Mouse (Mus musculus) erythroblast, embryonic 14.5 days (primary cell): ENCODE results near the gene Smim4. TPM values are rescaled to one million over a fixed set of nuclear protein-coding genes. Genes with fewer than 3 reads are reported as not detected.

ENCODE experiments used
- H3K27me3 ChIP-seq: 2 replicates; pipeline ENCODE4 v1.6.1; 2012; ENCODE audit warnings: inconsistent platforms; ENCODE audit not compliant: control insufficient read depth
- H3K36me3 ChIP-seq: 2 replicates; pipeline ENCODE4 v1.6.1; 2012; ENCODE audit warnings: mild to moderate bottlenecking, inconsistent platforms; ENCODE audit not compliant: control insufficient read depth
- H3K4me1 ChIP-seq: 2 replicates; pipeline ENCODE4 v1.6.1; 2012; ENCODE audit warnings: inconsistent platforms; ENCODE audit not compliant: control insufficient read depth
- H3K4me3 ChIP-seq: replicated peaks from 2 replicates; pipeline ENCODE3; 2012; ENCODE audit warnings: moderate library complexity, mild to moderate bottlenecking, inconsistent platforms
- H3K9me3 ChIP-seq: 2 replicates; pipeline ENCODE4 v1.6.1; 2012; ENCODE audit warnings: low read length, inconsistent platforms, mixed read lengths; ENCODE audit not compliant: control insufficient read depth
- GATA1 ChIP-seq: IDR thresholded peaks from 2 replicates; pipeline ENCODE4 v1.6.1; 2012; ENCODE audit warnings: low read length, inconsistent platforms, mixed read lengths
- TAL1 ChIP-seq: IDR thresholded peaks from 3 replicates; pipeline ENCODE4 v1.6.1; 2012; ENCODE audit warnings: low read length, inconsistent platforms, mixed read lengths
- polyA plus RNA-seq: library from polyadenylated mRNA; stranded (reverse); fragments of >175 nt; gene quantifications from 2 replicates; pipeline ENCODE4 v1.2.3, GENCODE M21; 2012

Gene Smim4
- polyA plus RNA-seq, 1 experiment, result 9.0 TPM

DNA sequence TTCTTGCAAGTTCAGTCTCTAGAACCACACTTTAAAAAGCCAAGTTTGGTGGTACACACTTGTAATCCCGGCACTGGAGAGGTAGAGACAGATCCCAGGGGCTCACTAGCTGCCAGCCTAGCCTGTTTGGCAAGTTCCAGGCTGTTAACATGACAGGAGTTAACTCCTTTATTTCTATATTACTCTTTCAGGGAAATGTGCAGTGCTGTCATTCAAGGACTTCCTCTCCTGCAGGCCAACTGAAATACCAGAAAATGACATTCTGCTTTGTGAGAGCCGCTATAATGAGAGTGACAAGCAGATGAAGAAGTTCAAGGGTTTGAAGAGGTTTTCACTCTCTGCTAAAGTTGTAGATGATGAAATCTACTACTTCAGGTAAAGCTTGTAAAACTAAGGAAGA, 23.6 kb downstream of the Smim4 start:
- Histone ChIP-seq H3K36me3 (peaks cover 93% of the 10 kb centered on the region), H3K27me3 (no peaks in the 10 kb centered on the region), H3K9me3 (no peaks in the 10 kb centered on the region), H3K4me1 (peaks cover 15% of the 10 kb centered on the region), H3K4me3 (no peak overlapping the region)
- no peak for TF ChIP-seq GATA1
- no peak for TF ChIP-seq TAL1

DNA sequence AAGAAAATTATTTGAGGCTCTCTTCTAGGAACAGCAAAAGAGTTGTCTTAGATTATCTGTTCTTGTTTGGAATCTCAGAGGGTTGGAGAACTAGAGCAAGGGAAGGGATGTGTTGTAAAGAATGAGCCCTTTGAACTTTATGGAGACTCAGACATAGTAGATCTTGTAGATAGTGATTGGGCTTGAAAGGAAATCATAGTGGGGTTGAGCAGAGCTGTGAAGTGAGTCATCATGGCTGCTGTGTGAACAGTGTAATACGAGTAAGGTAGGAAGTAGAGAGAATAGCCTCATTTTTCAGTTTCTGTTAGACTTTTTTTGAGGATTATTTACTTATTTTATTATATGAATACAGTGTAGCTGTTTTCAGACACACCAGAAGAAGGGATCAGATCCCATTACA, 38.8 kb downstream of the Smim4 start:
- H3K27me3 ChIP-seq, result no peaks in the 10 kb centered on the region
- H3K4me1 ChIP-seq, result peaks cover 18% of the 10 kb centered on the region
- no peaks in the 10 kb centered on the region for H3K9me3 ChIP-seq
- no peak overlapping the region for H3K4me3 ChIP-seq
- H3K36me3 ChIP-seq, result peaks cover 95% of the 10 kb centered on the region
- TF ChIP-seq GATA1, result no peak
- no peak for TF ChIP-seq TAL1

DNA sequence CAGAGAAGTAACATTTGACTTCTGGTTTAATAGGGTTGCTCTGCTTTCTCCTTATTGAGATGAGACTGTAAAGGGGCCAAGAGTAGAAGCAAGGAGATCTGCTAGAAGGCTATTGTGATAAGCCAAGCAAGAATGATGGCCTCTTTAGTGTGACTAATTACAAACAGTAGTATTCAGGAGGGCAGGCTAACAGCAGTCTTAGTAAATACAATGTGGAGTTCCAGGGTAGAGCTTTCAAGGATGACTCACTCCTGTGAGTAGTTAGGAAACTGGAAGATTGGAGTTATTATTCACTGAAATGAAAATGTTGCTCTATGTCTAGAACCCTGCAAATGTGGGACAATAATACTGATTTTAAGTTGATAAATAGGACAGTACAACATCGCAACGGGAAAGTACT, 40.2 kb downstream of the Smim4 start:
- Histone ChIP-seq H3K4me3 (no peak overlapping the region), H3K9me3 (no peaks in the 10 kb centered on the region), H3K27me3 (no peaks in the 10 kb centered on the region), H3K36me3 (peaks cover 98% of the 10 kb centered on the region), H3K4me1 (peaks cover 11% of the 10 kb centered on the region)
- TF ChIP-seq GATA1 (no peak), TAL1 (no peak)

DNA sequence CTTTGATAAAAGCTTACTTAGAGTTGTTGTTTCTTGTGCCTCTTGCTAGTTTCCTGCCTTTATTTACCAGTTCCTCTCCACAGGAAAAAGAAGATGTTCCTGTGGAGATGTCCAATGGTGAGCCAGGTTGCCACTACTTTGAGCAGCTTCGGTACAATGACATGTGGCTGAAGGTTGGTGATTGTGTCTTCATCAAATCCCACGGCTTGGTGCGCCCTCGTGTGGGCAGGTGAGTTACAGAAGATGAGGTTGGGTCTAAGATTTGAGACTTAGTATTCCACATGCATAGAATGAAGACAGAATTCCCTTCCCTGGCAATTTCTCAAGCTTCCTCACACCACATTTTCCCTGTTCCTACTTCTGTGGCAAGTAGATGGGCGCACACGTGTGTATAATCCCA, 41.3 kb downstream of the Smim4 start:
- Histone ChIP-seq H3K4me1 (peaks cover 1% of the 10 kb centered on the region), H3K27me3 (no peaks in the 10 kb centered on the region), H3K9me3 (no peaks in the 10 kb centered on the region), H3K36me3 (peaks cover 98% of the 10 kb centered on the region), H3K4me3 (no peak overlapping the region)
- TF ChIP-seq GATA1 (no peak), TAL1 (no peak)

DNA sequence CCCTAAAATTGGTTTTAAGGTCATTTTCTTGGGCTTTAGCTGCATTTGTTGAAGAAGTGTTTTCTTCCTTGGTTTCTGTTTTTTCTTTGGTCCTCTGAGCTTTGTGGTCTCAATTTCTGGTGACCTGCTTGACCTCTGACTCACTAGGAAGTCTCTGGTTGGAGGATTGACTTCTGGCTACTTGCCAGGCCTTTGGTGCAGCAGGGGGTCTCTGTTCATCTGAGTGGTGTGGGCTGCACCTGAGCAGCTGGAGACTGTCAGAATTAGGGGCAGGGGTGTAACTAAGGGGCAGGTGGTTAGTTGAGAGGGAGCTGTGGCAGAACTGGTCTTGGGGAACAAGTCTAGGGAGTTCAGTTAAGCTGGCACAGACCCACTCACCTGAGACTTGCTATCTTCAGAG, 47.6 kb downstream of the Smim4 start:
- H3K4me3 ChIP-seq, result no peak overlapping the region
- peaks cover 38% of the 10 kb centered on the region for H3K4me1 ChIP-seq
- H3K9me3 ChIP-seq, result no peaks in the 10 kb centered on the region
- no peaks in the 10 kb centered on the region for H3K27me3 ChIP-seq
- TF ChIP-seq TAL1 (no peak), GATA1 (no peak)
- H3K36me3 ChIP-seq, result peaks cover 88% of the 10 kb centered on the region

DNA sequence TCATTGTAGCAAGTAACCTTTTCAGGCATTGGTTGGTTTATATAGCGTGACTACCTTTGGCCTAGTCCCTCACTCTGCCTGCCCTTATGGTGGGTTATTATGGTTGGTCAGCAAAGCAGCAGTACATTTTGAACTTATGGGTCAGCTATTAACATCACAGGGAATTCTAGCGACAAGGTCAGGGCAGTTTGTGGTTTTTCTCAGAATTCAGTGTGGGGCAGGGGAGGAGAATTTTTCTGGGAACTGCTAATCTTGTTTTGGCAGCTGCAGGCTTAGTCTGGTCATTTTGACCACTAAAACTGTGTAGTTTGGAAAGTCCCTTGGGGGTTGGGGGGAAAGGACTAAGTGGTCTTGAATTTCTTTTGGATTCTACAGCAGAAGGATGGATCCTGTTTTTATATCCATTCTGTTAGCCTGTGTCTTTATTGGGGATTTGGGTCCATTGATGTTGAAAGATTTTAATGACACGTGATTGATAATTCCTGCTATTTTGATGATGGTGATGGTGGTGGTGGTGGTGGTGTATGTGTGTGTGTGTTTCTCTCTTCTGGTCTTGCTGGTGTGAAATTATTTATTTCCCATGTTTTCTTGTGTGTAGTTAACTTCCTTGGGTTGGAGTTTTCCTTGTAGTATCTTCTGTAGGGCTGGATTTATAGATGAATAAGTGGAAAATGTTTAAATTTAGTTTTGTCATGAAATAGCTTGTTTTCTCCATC, 49.3 kb downstream of the Smim4 start:
- H3K27me3 ChIP-seq, result no peaks in the 10 kb centered on the region
- no peak for TF ChIP-seq GATA1
- TF ChIP-seq TAL1, result 0 out of 3 replicates have a peak, but pooled peaks have one; percentile 5
- H3K36me3 ChIP-seq, result peaks cover 88% of the 10 kb centered on the region
- H3K4me3 ChIP-seq, result peak overlapping the region; percentile 14
- no peaks in the 10 kb centered on the region for H3K9me3 ChIP-seq
- peaks cover 38% of the 10 kb centered on the region for H3K4me1 ChIP-seq

DNA sequence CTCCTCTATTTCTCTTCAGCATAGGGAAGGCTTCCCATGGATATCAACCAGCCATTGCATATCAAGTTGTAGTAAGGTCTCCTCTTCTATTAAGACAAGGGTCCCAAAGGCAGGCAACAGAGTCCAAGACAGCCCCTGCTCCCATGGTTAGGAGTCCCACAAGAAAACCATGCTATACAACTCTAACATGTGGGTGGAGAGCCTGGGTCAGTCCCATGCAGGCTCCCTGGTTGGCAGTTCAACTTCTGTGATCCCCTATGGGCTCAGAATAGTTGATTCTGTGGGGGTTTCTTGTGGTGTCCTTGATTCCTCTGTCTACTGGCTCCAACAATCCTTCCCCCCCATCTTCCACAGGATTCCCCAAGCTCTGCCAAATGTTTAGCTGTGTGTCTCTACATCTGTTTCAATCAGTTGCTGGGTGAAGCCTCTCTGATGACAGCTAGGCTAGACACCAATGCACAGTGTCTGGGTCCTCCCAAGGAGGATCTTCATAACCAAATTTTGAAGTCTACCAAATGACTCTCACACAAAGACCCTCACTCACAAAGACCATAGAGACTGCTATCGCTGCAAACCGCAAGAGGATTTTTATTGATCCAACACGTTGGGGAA, 50.1 kb downstream of the Smim4 start:
- peaks cover 88% of the 10 kb centered on the region for H3K36me3 ChIP-seq
- no peaks in the 10 kb centered on the region for H3K27me3 ChIP-seq
- H3K4me1 ChIP-seq, result peaks cover 38% of the 10 kb centered on the region
- TF ChIP-seq TAL1 (no peak), GATA1 (no peak)
- no peaks in the 10 kb centered on the region for H3K9me3 ChIP-seq
- H3K4me3 ChIP-seq, result peak overlapping the region; percentile 4

DNA sequence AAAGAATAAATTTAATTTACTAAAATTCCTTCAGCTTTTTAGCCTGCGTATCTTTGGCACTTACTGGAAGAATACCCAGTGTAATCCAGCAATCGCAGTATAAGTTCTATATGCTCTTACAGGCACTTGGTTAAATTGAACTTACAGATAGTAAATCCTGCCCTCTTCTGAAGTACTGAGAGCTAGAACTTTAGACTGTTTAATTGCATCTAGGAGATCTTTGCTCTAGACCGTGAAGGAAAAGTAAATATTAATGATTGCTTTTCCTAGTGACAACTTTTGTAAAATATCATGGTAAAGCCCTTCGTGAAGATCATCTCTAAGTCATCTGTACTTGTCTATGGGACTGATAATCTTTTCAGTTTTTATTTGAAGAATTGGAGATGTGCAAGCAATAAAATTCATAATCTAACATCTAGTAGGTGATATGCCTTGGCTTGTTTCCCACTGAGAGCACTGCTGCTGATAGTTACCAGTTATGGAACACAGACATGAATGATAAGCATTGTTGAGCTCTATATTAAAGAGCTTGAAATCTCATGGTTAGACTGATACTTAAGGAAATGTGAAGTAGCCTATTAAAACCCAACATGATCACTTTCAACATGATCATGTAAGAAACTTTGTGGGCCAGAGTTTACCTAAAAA, 59.5 kb downstream of the Smim4 start:
- Histone ChIP-seq H3K27me3 (no peaks in the 10 kb centered on the region), H3K4me1 (no peaks in the 10 kb centered on the region; the same call in 1 of the 2 replicates), H3K9me3 (no peaks in the 10 kb centered on the region), H3K4me3 (no peak overlapping the region), H3K36me3 (peaks cover 97% of the 10 kb centered on the region)
- TF ChIP-seq GATA1 (no peak), TAL1 (no peak)

DNA sequence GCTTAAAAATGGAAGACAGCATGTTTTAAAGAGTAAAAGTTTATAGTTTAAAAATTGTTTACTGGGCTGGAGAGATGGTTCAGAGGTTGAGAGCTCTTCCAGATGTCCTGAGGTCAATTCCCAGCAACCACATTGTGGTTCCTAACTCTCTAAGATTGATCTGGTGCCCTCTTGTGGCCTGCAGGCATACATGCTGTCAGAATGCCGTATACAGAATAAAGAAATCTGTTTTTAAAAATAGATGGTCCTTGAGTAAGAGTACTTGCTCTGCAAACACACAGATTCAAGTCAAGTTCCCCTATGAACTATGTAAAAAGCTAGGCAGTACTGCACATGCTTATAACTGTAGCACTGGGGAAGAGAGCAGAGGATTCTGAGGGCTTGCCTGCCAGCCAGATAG, 66.5 kb downstream of the Smim4 start:
- TF ChIP-seq GATA1, result no peak
- no peak for TF ChIP-seq TAL1
- Histone ChIP-seq H3K4me1 (peaks cover 5% of the 10 kb centered on the region), H3K9me3 (no peaks in the 10 kb centered on the region), H3K36me3 (peaks cover 97% of the 10 kb centered on the region), H3K27me3 (no peaks in the 10 kb centered on the region), H3K4me3 (no peak overlapping the region)
